Mouse (Mus musculus) adrenal gland, postnatal 10 days (tissue): Measurements from ENCODE around the gene Gm49486. TPM values are rescaled to one million over a fixed set of nuclear protein-coding genes. Genes with fewer than 3 reads are reported as not detected.

Source experiments
- DNase-seq: peaks from one replicate; pipeline ENCODE4 v3.0.0; 2021; ENCODE audit warnings: mixed read lengths
- total RNA-seq, 2 experiments: library from RNA; stranded (reverse); gene quantifications; 2 replicates each; pipeline ENCODE4 v1.2.3; 2021

The Gm49486 gene
- total RNA-seq, 2 experiments from 2014 or later = 0.24 to 0.45 TPM

DNA sequence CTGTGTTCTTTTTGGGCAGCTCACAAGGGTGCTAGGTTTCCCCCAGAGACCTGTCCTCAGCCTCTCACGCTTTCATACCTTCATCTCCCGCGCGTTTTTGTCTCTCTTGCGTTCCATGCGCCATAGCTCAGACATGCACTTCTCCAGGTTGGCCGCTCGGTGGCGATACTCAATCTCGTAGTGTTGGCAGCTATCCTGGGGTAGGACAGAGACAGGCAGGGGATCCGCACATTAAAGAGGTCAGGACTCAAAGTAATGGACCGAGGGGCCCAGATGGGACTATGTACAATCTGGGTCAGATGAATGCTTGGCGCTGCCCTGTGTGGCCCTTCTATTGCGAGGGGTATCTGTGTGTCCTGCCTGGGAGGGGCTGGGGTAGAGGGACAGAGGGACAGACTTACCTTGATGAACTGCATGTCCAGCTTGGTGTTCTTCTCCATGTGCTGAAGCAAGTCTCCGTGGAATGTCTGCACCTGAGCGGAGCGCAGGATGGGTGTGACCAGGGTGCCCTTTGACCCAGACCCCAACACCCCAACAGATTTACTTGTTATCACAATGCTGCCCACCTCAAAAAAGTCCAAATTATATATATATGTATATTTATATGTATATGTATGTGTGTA is 42.0 kb downstream of the Gm49486 start:
- DNase-seq = peak; percentile 61

DNA sequence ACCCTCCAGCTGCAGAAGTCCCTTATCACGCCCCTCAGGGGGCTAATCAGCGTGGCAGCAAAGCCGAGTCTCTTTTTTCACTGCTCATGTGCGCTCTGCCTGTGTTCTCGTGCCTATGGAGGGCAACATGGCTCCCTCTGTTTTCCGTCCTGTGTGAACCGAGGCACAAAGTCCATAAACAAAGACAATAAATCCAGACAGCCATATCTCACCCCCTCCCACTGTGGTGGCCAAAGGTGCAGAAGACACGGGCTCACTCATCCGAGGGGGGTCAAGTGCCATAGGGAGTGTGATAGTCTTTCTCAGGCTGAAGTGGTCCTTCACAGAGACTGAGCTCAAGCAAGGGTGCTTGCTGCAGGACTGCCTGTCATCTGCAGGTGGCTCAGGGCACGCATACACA is 43.8 kb downstream of the Gm49486 start:
- no peak for DNase-seq

DNA sequence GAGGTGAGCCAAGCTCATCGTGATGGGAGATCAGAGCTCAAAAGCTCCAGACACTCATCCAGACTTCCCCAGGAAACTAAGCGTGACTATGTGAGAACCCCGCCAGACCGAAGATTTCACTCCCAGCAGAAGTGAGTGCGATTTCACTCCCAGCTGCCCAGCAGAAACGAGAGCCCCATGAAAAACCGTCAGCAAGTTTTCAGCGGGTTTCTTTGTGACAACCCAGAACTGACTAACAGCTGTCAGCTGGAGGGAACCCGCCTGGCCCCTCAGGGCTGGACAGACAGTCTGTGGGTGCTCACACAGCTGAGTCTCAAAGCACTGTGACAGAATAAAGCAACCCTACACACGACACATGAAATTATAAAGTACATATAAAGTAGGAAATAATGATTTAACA is 48.5 kb downstream of the Gm49486 start:
- no peak for DNase-seq

DNA sequence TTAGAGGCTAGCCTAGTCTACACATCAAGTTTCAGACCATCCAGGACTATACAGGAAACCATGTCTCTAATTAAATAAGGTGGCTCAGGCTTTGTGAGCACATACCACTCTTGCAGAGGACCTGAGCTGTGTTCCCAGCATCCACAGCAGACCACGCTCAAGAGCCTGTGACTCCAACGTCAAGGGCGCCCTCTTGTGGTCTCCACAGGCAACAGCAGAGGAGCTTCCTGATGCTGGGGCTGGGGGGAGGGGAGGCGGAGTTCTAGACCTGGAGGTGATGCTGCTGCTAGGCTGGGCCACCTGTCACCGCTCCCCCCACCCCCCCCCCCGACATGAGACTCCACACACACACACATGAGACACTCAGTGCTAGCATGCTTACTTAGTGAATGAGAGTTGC is 51.0 kb downstream of the Gm49486 start:
- no peak for DNase-seq

DNA sequence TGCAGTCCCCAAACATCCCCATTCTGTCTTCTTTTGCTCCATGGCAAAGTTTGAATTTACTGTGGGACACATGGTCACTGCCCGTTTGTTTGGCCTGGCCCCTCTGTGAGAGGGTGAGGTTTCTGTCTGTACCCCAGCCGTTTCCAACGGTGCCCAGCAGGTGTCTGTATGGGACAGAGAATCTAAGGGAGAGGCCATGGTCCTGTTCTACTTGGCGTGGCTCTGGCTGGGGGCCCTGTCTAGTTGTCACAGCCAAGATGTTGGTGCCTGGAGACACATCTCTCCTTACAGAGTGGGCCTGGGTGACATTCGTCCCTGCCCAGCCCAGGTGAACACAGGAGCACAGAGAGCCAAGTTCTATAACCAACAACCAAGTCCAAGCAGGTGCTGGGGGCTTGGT is 51.7 kb downstream of the Gm49486 start:
- DNase-seq = no peak

DNA sequence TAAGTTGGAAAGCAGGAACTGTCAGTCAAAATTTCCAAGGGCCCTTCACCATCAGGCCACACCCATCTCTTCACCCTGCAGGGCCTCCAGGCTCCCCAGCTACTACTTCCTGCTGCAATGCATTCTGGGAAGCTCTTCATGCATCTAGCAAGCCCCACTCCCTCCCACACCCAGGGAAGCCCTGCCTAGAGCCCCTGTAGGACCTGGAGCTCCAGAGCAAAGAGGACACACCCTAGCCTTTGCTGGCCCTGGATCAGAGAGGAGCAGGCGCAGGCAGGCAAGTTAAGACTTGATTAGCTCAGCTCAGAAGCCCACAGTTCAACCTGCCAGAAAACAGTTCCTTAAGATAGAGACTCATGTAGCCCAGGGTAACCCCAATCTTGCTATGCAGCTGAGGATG is 52.2 kb downstream of the Gm49486 start:
- DNase-seq = no peak

DNA sequence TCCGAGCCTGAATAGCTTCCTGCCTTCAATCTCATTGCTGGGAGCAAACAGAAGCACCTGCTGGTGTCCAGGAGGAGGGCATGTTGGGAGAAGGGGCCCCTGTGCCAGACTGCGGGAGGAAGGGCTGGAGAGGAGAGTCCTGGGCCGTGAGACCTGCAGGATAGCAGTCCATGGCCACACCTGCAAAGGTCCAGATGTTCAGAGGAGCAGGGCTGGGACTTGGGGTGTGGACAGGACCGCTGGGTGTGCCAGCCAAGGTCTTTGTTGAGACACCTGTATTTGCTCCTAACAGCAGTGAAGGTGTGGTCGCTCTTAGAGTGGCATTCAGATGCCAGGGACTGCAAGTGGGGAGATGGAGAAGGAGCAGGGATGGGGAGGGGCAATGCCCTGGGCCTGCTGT is 53.2 kb downstream of the Gm49486 start:
- no peak for DNase-seq

DNA sequence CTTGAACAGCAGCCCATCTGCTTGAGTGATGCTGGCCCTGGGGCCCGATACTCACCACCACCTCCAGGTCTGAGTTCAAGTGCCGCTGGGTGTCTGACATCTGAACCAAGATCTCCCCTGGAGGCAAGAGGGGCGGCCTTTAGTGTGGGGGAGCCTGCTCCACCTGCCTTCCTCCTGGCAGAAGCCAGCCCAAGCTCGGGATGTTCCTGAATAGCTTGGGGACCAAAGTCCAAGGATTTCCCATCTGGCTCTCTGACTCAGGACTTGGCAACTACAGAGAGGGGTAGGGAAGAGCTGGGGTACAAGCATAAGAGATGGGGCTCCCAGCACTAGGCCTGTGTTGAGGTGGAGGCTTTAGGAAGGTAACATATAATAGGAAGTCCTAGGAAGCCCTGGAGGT is 54.2 kb downstream of the Gm49486 start:
- no peak for DNase-seq

DNA sequence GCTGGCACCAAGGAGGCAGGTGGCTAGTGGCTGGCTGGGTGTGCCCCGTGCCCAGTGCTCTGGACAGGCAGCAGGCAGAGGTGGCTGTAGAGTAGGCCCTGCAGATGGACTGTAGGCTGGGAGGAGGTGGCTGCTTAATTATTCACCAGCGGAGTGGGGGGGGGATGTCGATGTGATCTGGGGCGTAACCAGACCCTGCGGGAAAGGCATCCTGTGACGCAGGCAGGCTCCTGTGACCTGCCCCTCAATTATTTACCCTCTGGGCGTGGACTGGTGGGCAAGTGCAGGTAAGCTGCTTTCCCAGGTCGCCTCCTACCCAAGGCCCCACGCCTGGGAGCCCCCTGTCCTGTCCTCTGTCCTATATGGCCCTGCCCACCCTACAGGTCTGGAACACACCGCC is 56.2 kb downstream of the Gm49486 start, which contains the start of gene Baiap2l2:
Gene Baiap2l2, minus strand, starts transcription at position 139 of the 400 bp plus-strand sequence.
- DNase-seq = no peak

DNA sequence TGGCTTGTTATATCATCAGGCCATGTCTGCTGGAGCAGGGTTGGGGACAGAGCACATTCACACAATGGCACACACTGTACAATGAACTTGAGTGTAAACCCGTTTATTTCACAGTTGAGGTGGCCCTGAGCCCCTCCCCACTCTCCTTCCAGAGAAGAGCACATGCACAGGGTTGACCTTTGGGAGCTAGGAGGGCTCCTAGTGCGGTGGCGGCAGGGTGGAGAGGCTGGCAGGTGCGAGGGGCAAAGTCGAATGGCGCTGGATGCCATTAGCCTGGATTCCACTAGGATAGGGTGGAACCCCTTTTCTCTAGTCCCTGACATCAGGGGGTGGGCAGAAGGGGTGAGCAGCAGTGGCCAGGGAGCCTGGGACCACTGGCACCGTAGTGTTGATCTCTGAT is 57.0 kb downstream of the Gm49486 start:
- DNase-seq = no peak

DNA sequence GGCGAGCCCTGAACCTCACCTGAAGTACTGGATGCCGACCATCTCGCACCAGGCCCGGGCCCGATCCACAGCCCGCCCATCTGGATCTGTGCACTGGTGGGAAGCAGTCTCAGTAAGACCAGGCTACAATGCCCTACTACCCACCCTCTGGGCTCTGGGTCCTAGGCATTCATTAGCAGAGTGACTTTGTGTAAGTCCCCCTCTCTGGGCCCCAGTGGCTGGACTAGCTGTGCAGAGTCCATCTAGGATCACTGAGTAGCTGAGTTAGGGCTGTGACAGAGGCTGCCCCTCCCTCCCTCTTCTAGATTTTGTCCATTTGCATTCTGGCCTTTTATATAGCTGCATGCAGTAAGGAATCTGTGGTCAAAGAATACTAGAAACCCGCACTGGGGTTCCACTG is 57.9 kb downstream of the Gm49486 start:
- no peak for DNase-seq

DNA sequence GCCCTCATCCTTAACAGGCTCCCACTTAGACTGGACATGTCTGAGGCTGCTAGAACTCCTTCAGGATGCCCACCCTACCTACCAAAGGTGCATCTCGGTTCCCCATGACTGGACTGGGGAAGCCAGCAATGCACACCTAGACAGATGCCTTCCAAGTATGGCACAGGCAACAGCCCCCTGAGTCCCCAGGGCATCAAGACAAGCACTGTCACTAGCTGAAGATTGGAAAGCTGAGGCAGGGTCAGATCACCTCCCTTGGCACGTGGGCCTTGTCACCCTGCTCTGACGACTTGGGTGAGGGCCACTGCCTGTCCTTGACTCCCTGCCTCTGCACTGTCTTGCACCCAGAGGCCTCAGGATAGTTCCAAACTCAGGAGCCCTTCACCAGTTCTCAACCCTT is 59.2 kb downstream of the Gm49486 start:
- DNase-seq = no peak

DNA sequence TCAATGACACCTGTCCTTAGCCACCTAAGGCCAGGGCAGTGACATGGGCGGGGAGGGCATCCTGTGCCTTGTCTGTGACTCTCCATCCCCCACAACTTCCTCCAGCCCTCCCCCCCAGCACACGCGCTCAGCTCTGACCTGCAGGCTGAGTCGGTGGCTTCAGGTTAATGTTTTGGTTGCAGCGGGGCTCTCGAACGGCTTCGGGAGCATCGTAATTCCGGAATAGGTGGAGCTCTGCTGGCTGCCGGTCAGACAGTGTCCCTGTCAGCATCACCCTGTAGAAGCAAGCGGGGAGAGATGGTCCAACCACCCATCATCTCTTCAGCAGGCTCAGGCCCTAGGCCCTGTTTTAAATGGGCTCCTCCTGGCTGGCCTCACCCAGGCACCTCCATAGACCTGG is 60.2 kb downstream of the Gm49486 start:
- DNase-seq = no peak

DNA sequence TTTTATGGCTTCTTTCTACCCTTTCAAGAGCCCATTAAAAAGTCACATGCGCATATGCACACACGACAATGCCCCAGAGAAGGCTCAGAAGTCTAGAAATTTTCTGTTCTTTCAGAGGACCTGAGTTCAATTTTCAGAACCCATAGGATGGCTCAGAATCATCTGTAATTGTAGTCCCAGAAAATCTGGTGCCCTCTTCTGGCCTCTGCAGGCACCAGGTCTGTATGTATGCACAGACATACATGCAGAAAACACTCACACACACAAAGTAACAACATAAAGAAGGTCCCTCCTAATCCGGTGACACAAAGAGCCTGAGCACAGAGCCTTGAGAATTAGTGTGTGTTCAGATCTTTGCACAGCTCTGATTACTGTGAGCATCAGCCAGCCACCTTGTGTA is 61.1 kb downstream of the Gm49486 start:
- no peak for DNase-seq

DNA sequence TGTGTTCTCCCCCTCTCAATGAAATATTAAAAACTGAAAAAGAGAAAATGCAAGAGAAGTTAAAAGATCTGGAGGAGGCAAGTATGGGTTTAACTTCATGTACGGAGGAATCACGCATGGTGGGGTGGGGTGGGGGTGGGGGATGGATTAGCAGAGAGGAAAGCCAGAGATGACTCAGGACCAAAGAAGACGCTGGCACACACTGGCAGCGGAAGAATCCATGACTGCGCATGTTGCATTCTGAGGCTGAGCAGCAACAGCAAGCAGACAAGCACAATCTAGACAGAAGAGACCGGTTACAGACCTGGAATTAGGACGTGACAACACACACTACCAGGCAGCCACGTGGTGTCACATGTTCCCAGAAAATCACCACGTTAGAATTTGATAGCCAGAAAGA is 63.6 kb downstream of the Gm49486 start:
- DNase-seq = no peak

DNA sequence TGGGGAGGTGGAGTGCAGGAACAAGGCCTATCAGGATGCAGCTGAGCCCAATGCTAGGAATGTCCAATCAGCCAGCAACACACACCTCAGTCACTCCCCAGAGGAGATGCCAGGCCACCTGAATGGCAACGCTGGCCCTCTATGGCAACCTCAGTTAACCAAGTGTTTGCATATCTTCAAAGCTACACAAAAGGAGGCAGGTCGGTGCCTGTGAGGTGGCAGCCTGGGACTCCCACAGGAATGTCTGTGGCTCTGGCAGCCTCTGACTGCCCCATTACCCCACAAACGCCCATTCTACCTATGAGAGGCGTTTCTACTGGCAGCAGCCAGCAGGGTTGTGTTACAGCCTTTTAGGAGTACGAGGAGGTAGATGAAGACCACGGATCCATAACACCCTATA is 69.4 kb downstream of the Gm49486 start:
- DNase-seq = no peak

DNA sequence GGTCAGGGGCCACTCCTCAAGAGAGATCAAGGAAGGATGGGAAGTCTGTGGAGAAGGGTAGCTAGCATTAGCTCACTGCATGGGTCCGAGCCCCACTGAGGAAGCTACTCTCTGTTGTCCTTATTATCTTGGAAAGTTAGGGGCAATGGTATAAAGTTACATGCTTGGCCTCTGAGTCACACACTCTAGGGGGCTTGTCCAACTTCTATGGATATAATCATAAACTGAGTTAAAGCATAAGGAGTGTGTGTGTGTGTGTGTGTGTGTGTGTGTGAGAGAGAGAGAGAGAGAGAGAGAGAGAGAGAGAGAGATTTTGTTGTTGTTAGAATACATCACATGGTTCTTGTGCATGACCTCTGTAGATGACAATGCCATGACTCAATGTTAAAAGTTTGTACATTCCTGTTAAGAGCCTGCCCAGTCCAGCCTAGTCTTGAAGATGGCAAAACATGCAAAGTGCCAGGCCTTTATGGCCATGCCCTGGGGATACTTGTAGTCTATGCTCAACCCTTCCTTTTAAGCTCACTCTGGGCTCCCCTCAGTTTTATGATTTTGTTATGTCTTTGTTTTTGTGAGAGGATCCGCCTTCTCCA is 70.5 kb downstream of the Gm49486 start:
- DNase-seq = no peak

DNA sequence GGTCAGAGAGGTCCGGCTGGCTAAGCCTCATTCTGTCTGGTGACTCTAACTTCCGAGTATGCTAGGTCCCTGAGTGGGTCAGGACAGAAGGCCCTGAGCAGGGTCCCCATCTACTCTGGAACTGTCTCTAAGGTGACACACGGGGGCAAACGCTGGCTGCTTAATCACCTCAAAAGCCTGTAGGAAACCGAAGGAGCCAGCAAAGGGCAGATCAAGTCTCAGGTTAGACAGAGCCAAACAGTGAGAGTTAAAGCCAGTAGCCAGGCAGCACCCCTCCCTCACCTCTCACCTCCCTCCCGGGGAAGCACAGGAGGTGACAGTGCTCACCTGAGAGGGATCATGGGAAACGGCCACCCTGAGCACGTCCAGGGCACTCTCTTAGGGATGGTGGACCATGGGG is 74.5 kb downstream of the Gm49486 start:
- no peak for DNase-seq

DNA sequence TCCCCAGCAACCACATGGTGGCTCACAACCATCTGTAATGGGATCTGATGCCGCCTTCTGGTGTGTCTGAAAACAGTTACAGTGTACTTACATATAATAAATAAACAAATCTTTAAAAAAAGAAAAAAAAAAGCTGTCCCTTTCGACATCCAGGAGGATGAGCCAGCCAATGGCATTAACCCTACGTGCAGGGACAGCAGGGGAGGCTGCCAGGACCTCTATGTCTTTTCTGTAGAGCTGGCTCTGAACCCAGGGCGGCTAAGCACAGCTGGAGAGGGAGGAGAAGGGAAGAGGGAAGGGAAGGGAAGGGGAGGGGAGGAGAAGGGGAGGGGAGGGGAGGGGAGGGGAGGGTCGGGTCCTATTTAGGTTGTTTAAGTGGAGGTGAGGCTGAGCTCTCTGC is 75.6 kb downstream of the Gm49486 start:
- DNase-seq = no peak

DNA sequence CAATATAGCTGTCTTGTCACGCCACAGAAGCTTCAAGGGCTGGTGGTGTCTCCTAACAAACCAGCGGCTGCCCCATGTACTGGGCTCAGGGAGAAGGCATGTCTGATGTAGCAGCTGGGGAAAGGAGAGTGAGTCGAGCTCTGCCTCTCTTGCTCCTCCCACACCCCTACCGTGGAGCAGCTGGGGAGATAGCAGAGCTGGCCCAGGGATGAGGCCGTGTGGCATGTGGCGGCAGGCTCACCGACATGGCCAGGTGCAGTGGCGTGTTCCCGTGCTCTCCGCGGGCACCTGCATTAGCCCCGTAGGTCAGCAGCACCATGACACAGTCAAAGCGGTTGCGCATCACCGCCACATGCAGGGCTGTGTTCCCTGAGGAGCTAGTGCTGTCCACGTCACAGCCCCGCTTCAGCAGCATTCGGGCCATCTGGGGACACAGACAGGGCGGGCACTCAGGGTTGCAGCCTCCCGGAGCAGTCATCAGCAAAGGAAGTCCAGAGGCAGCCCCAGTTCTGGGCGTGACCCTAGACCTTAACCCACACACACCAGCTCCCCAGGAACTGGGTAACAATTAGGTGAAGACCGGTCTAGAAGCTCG is 76.9 kb downstream of the Gm49486 start:
- DNase-seq = no peak
